29 mouse cellular contexts compared by ENCODE assay signal in the genomic region with DNA sequence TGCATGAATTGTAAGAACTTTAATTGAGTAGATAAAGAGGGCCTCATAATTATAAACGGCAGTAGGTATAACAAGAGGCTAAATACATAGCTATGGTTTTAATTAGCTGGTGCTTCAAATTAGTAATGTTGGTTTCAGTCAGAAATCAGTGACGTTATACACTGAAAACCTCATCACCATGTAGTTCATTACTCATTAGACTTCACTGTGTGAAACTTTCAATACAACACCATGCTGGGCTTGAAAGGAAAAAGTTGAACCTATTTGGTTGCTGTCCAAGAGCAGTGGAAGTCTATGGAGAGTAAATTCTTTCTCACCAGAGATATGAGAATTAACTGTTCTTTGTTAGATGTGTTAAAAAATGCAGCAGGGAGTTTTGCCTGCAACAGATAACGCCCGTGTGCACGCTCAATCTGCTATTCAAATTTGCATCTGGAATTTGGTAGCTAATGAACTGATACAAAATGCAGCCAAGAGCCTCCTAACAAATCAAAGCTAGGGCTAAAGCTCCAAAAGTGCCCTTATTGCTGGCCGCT.
DNase-seq lines count a peak whose midpoint lies in the region; ATAC-seq and TF ChIP-seq lines count a peak whose summit lies in the region.
"Had no signal": no experiment of that assay in that cellular context is flagged by ENCODE, and none has a peak within 500 bp of the region (broad histone marks: within the 10 kb centered on the region; RNA-seq: fewer than 3 reads in every experiment).

No protein-coding gene starts in this region.

- no peaks in the 10 kb centered on the region for H3K27me3 ChIP-seq in forebrain, embryonic 10.5 days (ENCODE audit: poor library complexity, severe bottlenecking)
- H3K27me3 ChIP-seq in forebrain, postnatal 0 days (ENCODE audit: insufficient read depth, low read length) = no peaks in the 10 kb centered on the region
- no peaks in the 10 kb centered on the region for H3K27me3 ChIP-seq in forebrain, embryonic 12.5 days
- no peaks in the 10 kb centered on the region for H3K27me3 ChIP-seq in forebrain, embryonic 15.5 days
- no peaks in the 10 kb centered on the region for H3K27me3 ChIP-seq in kidney, embryonic 16.5 days (ENCODE audit: insufficient read depth, low read length)
- H3K27me3 ChIP-seq: embryonic facial prominence, embryonic 13.5 days; heart, embryonic 12.5 days; heart, embryonic 15.5 days; hindbrain, embryonic 15.5 days had no signal

- no peaks in the 10 kb centered on the region for H3K9me3 ChIP-seq in forebrain, embryonic 10.5 days
- no peaks in the 10 kb centered on the region for H3K9me3 ChIP-seq in forebrain, postnatal 0 days (ENCODE audit: low read length)
- H3K9me3 ChIP-seq in forebrain, embryonic 12.5 days = no peaks in the 10 kb centered on the region
- H3K9me3 ChIP-seq in forebrain, embryonic 15.5 days = no peaks in the 10 kb centered on the region
- no peaks in the 10 kb centered on the region for H3K9me3 ChIP-seq in kidney, embryonic 16.5 days (ENCODE audit: low read length)
- H3K9me3 ChIP-seq: embryonic facial prominence, embryonic 10.5 days; embryonic facial prominence, embryonic 13.5 days; heart, embryonic 12.5 days; heart, embryonic 15.5 days; hindbrain, embryonic 10.5 days; hindbrain, embryonic 15.5 days had no signal

- no peak overlapping the region for H3K4me2 ChIP-seq in forebrain, postnatal 0 days (ENCODE audit: low read depth)
- H3K4me2 ChIP-seq in forebrain, embryonic 12.5 days = no peak overlapping the region
- H3K4me2 ChIP-seq in forebrain, embryonic 15.5 days (replicated peaks) = no peak overlapping the region
- H3K4me2 ChIP-seq in kidney, embryonic 16.5 days (replicated peaks; ENCODE audit: low read depth, low read length) = no peak overlapping the region
- H3K4me2 ChIP-seq: embryonic facial prominence, embryonic 13.5 days; heart, embryonic 12.5 days; heart, embryonic 15.5 days; hindbrain, embryonic 15.5 days had no signal

- 0 out of 2 replicates have a peak, but pooled peaks cover 5% of the 10 kb centered on the region for H3K4me1 ChIP-seq in forebrain, embryonic 10.5 days
- no peaks in the 10 kb centered on the region for H3K4me1 ChIP-seq in forebrain, postnatal 0 days (ENCODE audit: insufficient read depth)
- H3K4me1 ChIP-seq in forebrain, embryonic 12.5 days = no peaks in the 10 kb centered on the region
- H3K4me1 ChIP-seq in forebrain, embryonic 15.5 days = no peaks in the 10 kb centered on the region
- H3K4me1 ChIP-seq in kidney, embryonic 16.5 days (ENCODE audit: insufficient read depth, low read length) = no peaks in the 10 kb centered on the region
- H3K4me1 ChIP-seq: embryonic facial prominence, embryonic 10.5 days; embryonic facial prominence, embryonic 13.5 days; heart, embryonic 12.5 days; heart, embryonic 15.5 days; hindbrain, embryonic 10.5 days; hindbrain, embryonic 15.5 days had no signal

- H3K27ac ChIP-seq in forebrain, embryonic 10.5 days = no peak overlapping the region
- no peak overlapping the region for H3K27ac ChIP-seq in forebrain, postnatal 0 days (ENCODE audit: low read depth, low read length)
- H3K27ac ChIP-seq in forebrain, embryonic 12.5 days = no peak overlapping the region
- H3K27ac ChIP-seq in forebrain, embryonic 15.5 days (replicated peaks) = no peak overlapping the region
- no peak overlapping the region for H3K27ac ChIP-seq in kidney, embryonic 16.5 days (ENCODE audit: low read length)
- H3K27ac ChIP-seq: embryonic facial prominence, embryonic 10.5 days; embryonic facial prominence, embryonic 13.5 days; gastrocnemius, adult 2 months; heart, embryonic 15.5 days; hindbrain, embryonic 10.5 days; hindbrain, embryonic 15.5 days had no signal

- no peaks in the 10 kb centered on the region for H3K36me3 ChIP-seq in forebrain, embryonic 10.5 days (replicated peaks)
- no peaks in the 10 kb centered on the region for H3K36me3 ChIP-seq in forebrain, postnatal 0 days (ENCODE audit: insufficient read depth)
- H3K36me3 ChIP-seq in forebrain, embryonic 12.5 days (replicated peaks) = no peaks in the 10 kb centered on the region
- H3K36me3 ChIP-seq in forebrain, embryonic 15.5 days = no peaks in the 10 kb centered on the region
- no peaks in the 10 kb centered on the region for H3K36me3 ChIP-seq in kidney, embryonic 16.5 days (ENCODE audit: insufficient read depth, low read length)
- H3K36me3 ChIP-seq: embryonic facial prominence, embryonic 10.5 days; embryonic facial prominence, embryonic 13.5 days; heart, embryonic 12.5 days; heart, embryonic 15.5 days; hindbrain, embryonic 10.5 days; hindbrain, embryonic 15.5 days had no signal

- H3K4me3 ChIP-seq in forebrain, embryonic 10.5 days = no peak overlapping the region
- no peak overlapping the region for H3K4me3 ChIP-seq in forebrain, postnatal 0 days (ENCODE audit: low read depth, low read length)
- no peak overlapping the region for H3K4me3 ChIP-seq in forebrain, embryonic 12.5 days (replicated peaks)
- no peak overlapping the region for H3K4me3 ChIP-seq in forebrain, embryonic 15.5 days
- H3K4me3 ChIP-seq in kidney, embryonic 16.5 days (ENCODE audit: low read length) = no peak overlapping the region
- H3K4me3 ChIP-seq: embryonic facial prominence, embryonic 10.5 days; embryonic facial prominence, embryonic 13.5 days; erythroblast, embryonic 14.5 days; gastrocnemius, adult 2 months; heart, embryonic 12.5 days; heart, embryonic 15.5 days; hindbrain, embryonic 10.5 days; hindbrain, embryonic 15.5 days had no signal

- 51% methylated on average over 6 of the region's 6 CpGs for WGBS in forebrain, embryonic 10.5 days
- WGBS in forebrain, postnatal 0 days = 37% methylated on average over 6 of the region's 6 CpGs
- 31% methylated on average over 6 of the region's 6 CpGs for WGBS in forebrain, embryonic 12.5 days
- 28% methylated on average over 6 of the region's 6 CpGs for WGBS in forebrain, embryonic 15.5 days
- 70% methylated on average over 6 of the region's 6 CpGs for WGBS in kidney, embryonic 16.5 days

- TF ChIP-seq CTCF in forebrain, postnatal 0 days (IDR thresholded peaks at IDR 0.05; ENCODE audit: low read depth) = no peak

- ATAC-seq in forebrain, postnatal 0 days = no peak
- peak; percentile 86; the same call in 1 of the 2 replicates for ATAC-seq in forebrain, embryonic 12.5 days (ENCODE audit: low FRiP score)
- peak; percentile 74 for ATAC-seq in forebrain, embryonic 15.5 days (replicated peaks)
- ATAC-seq in kidney, embryonic 16.5 days (ENCODE audit: low FRiP score, low TSS enrichment) = no peak
- ATAC-seq in megakaryocyte, adult 5-6 weeks (ENCODE audit: poor library complexity, severe bottlenecking) = no peak
- ATAC-seq: intestine, postnatal 0 days; Patski had no signal

- no peak overlapping the region for H3K9ac ChIP-seq in forebrain, postnatal 0 days
- H3K9ac ChIP-seq in forebrain, embryonic 12.5 days = no peak overlapping the region
- no peak overlapping the region for H3K9ac ChIP-seq in forebrain, embryonic 15.5 days (replicated peaks)
- H3K9ac ChIP-seq in kidney, embryonic 16.5 days (replicated peaks; ENCODE audit: low read length) = no peak overlapping the region
- H3K9ac ChIP-seq: embryonic facial prominence, embryonic 13.5 days; heart, embryonic 12.5 days; heart, embryonic 15.5 days; hindbrain, embryonic 15.5 days had no signal

- DNase-seq in forebrain, embryonic 10.5 days (ENCODE audit: extremely low spot score, low spot score) = peak; percentile 14
- no peak for DNase-seq in forebrain, postnatal 0 days
- peak; percentile 64 for DNase-seq in Muller cell, postnatal 12 days (ENCODE audit: inconsistent ontology term)
- no peak for DNase-seq in lung, postnatal 36 days
- DNase-seq: adrenal gland, postnatal 10 days; adrenal gland, postnatal 36 days; cerebellum, adult 11 months; cerebellum, adult 2 months; cerebellum, postnatal 10 days; cerebellum, postnatal 36 days; embryo, embryonic 11 days; gastrocnemius, adult 2 months; gastrocnemius, postnatal 14 days; heart, adult 11 months; heart, postnatal 10 days; heart, postnatal 36 days had no signal

Comparison
In these comparisons a context has a peak if more than half of its experiments do, and no peak if none do; other contexts are left out.
1. DNase-seq: peak in forebrain, embryonic 10.5 days (single experiment) and Muller cell, postnatal 12 days (single experiment); none in forebrain, postnatal 0 days (single experiment) and lung, postnatal 36 days (single experiment).
2. ATAC-seq: peak in forebrain, embryonic 12.5 days (single experiment) and forebrain, embryonic 15.5 days (single experiment); none in forebrain, postnatal 0 days (single experiment), kidney, embryonic 16.5 days (single experiment) and megakaryocyte, adult 5-6 weeks (single experiment).